Mouse (Mus musculus) testis, adult 2 months (tissue): ENCODE measurements around the gene Gprin2. TPM values are rescaled to one million over a fixed set of nuclear protein-coding genes. Genes with fewer than 3 reads are reported as not detected.

Source experiments
- H3K27ac ChIP-seq: fragments of 200-500 bp; 2 replicates; pipeline ENCODE4 v1.5.1; 2012; ENCODE audit warnings: low read depth, low read length; ENCODE audit not compliant: control insufficient read depth, insufficient read depth
- H3K27me3 ChIP-seq: fragments of 200-500 bp; 2 replicates; pipeline ENCODE4 v1.6.1; 2012; ENCODE audit warnings: mild to moderate bottlenecking, low read length, moderate library complexity; ENCODE audit not compliant: control insufficient read depth, insufficient read depth
- H3K36me3 ChIP-seq: fragments of 200-500 bp; 2 replicates; pipeline ENCODE4 v1.6.1; 2012; ENCODE audit warnings: mild to moderate bottlenecking, low read length; ENCODE audit not compliant: control insufficient read depth, insufficient read depth
- H3K4me1 ChIP-seq: fragments of 200-500 bp; 2 replicates; pipeline ENCODE4 v1.6.1; 2012; ENCODE audit warnings: low read length; ENCODE audit not compliant: control insufficient read depth, insufficient read depth
- H3K4me3 ChIP-seq: fragments of 200-500 bp; 2 replicates; pipeline ENCODE4 v1.5.1; 2012; ENCODE audit warnings: low read depth, mild to moderate bottlenecking, low read length, moderate library complexity, mixed read lengths; ENCODE audit not compliant: control insufficient read depth
- CTCF ChIP-seq: fragments of 200-500 bp; IDR thresholded peaks from 2 replicates; pipeline ENCODE4 v1.5.1; 2012; ENCODE audit warnings: low read depth, mild to moderate bottlenecking, inconsistent platforms, low read length, moderate library complexity; ENCODE audit not compliant: control insufficient read depth, insufficient read depth, insufficient replicate concordance
- POLR2A ChIP-seq: fragments of 200-500 bp; IDR thresholded peaks from 2 replicates; pipeline ENCODE4 v1.6.1; 2012; ENCODE audit warnings: low read depth, mild to moderate bottlenecking, inconsistent platforms, low read length, moderate library complexity; ENCODE audit not compliant: control insufficient read depth
- polyA plus RNA-seq: library from polyadenylated mRNA; depleted of rRNA; stranded (reverse); fragments of >200 nt; gene quantifications from 2 replicates; pipeline ENCODE4 v1.2.3, GENCODE M21; 2012

Gene Gprin2
- polyA plus RNA-seq, 1 experiment, result 0.26 TPM

DNA sequence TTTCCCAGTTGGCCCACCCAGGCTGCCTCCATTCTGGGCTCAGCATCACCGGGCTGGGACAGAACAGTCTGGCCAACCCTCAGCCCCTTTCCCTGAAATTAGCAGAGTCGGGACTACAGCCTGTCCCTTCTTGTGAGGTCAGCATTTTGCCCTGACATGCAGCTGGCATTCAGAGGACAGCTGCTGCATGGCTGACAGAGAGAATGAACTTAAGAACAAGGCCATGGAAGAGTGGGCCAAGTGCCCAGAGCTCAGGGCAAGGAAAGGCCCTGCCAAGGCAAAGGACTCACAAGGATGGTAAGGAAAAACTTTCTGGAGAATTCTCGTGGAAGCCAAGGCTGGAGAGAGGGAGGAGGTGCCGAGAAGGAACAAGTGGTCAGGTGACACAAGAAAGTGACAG, 4.7 kb downstream of the Gprin2 start:
- Histone ChIP-seq H3K27me3 (no peaks in the 10 kb centered on the region), H3K27ac (no peak overlapping the region), H3K4me3 (no peak overlapping the region), H3K36me3 (no peaks in the 10 kb centered on the region), H3K4me1 (peaks cover 5% of the 10 kb centered on the region)
- no peak for TF ChIP-seq POLR2A
- no peak for TF ChIP-seq CTCF

- no peaks in the 10 kb centered on the region for H3K36me3 ChIP-seq
- H3K4me3 ChIP-seq, result no peak overlapping the region
- no peak overlapping the region for H3K27ac ChIP-seq
- no peaks in the 10 kb centered on the region for H3K27me3 ChIP-seq
- TF ChIP-seq POLR2A (no peak), CTCF (no peak)
- peaks cover under 1% of the 10 kb centered on the region; the same call in 1 of the 2 replicates for H3K4me1 ChIP-seq
Measured at GRCm38 (mm10) chr14:34195466-34195865, 6.0 kb downstream of the Gprin2 start.

DNA sequence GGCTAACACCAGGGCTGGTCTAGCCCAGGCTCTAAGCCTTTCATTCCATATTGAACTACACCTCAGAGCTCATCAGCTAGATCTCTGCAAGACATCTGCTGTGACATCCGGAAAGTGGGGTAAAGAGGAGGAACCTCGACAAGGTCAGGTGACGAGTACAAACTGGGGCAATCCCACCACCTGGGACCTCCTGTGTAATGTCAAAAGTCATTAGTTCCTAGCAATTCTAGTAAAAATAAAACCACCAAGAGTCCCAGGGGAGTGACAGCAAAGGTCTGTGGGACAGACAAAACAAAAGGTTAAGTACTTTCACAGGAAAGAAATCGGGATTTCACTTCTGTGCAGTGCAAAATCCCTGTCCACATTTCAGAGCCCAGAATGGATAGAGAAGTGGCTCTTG, 7.6 kb downstream of the Gprin2 start:
- Histone ChIP-seq H3K4me3 (no peak overlapping the region), H3K27ac (no peak overlapping the region), H3K4me1 (no peaks in the 10 kb centered on the region), H3K36me3 (no peaks in the 10 kb centered on the region), H3K27me3 (no peaks in the 10 kb centered on the region)
- TF ChIP-seq CTCF, result no peak
- no peak for TF ChIP-seq POLR2A

DNA sequence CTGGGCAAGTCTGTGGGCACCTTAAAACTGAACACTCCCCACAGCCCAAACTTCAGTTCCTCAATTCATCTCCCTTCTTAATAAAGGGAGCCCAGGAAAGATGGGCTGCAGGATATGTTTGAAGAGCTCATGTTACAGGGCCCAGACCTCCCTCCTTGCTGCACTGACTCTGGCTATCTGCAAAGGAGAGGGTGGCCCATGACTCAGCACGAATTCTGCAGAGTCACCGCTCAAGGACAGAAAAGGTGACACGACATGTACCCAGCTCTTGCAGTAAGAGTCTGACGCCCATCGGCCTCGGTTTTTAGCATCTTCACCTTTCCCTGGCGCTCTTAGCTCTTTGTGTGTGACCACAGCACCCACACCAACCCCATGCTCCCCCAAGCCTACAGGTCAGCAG, 11.1 kb downstream of the Gprin2 start:
- Histone ChIP-seq H3K27ac (no peak overlapping the region), H3K36me3 (no peaks in the 10 kb centered on the region), H3K27me3 (no peaks in the 10 kb centered on the region), H3K4me3 (no peak overlapping the region), H3K4me1 (no peaks in the 10 kb centered on the region; the same call in 1 of the 2 replicates)
- no peak for TF ChIP-seq POLR2A
- TF ChIP-seq CTCF, result no peak

DNA sequence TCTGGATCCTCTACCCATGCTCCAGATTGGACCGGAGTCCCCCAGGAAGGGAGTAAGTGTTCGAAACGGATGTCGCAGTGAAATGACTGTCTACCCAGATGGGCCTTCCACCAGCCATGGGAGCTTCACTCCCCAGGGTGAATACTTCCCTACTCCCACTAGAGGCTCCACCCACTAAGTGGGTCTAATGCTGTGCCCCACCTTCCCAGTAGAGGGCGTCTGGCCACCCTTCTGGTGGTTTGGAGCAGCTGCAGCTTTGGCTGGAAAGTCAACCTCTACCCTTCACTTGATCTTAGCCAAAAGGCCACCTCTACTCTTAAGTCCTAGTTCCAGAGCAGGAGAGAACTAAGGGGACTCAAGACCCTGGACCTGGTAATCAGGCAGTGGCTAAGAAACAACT, 12.8 kb downstream of the Gprin2 start:
- TF ChIP-seq CTCF (peak; percentile 67; the same call in 1 of the 2 replicates), POLR2A (no peak)
- H3K36me3 ChIP-seq, result no peaks in the 10 kb centered on the region
- H3K27me3 ChIP-seq, result no peaks in the 10 kb centered on the region
- no peak overlapping the region for H3K27ac ChIP-seq
- no peak overlapping the region for H3K4me3 ChIP-seq
- H3K4me1 ChIP-seq, result no peaks in the 10 kb centered on the region; the same call in 1 of the 2 replicates

GRCm38 (mm10) chr14:34183101-34183500, 18.4 kb downstream of the Gprin2 start:
- no peak overlapping the region for H3K4me3 ChIP-seq
- H3K27ac ChIP-seq, result no peak overlapping the region
- no peaks in the 10 kb centered on the region for H3K27me3 ChIP-seq
- H3K4me1 ChIP-seq, result no peaks in the 10 kb centered on the region; the same call in 1 of the 2 replicates
- TF ChIP-seq POLR2A (no peak), CTCF (no peak)
- no peaks in the 10 kb centered on the region for H3K36me3 ChIP-seq

DNA sequence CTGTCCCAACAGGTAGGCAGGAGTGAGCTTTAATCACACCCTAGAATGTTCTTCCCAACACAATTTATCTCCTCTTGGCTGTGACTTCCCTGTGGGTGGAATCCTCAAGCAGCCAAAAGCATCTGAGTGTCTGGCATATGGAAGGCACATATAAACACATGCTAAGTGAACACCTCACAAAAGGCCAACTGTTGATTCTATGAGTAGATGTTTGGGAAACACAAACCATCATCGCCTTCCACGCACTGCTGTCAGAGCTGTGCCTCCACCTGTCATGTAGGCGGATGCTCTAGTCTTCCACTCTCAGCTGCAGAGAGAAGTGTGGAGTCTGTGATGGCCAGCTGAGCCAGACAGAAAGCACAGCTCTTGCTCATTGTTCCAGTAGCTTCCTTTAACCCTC, 22.1 kb downstream of the Gprin2 start:
- TF ChIP-seq POLR2A, result no peak
- TF ChIP-seq CTCF, result no peak
- Histone ChIP-seq H3K27me3 (no peaks in the 10 kb centered on the region), H3K27ac (no peak overlapping the region), H3K4me1 (no peaks in the 10 kb centered on the region), H3K36me3 (no peaks in the 10 kb centered on the region), H3K4me3 (no peak overlapping the region)

DNA sequence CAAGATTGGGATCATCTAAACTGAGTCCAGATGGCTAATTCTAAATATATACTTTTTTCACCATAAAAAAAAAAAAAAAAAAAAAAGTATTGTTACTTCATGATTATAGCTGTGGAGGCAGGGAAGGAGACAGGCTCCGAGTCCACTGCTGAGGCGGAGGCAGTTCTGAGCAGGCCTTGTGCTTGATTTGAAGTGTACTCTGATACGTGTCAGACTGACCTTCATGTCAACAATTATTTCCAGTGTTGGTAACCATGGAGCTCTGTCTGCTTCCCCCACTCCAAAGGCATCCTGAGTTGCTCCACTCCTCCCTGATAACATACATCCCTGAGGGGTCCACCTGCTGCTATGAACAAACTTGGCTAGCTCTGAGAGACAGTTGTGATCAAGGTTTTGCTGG, 30.3 kb downstream of the Gprin2 start:
- Histone ChIP-seq H3K4me3 (no peak overlapping the region), H3K4me1 (no peaks in the 10 kb centered on the region), H3K36me3 (no peaks in the 10 kb centered on the region), H3K27me3 (no peaks in the 10 kb centered on the region), H3K27ac (no peak overlapping the region)
- TF ChIP-seq CTCF, result no peak
- no peak for TF ChIP-seq POLR2A
